Mouse (Mus musculus): ENCODE data around the gene Pmpca. TPM values are rescaled to one million over a fixed set of nuclear protein-coding genes. Genes with fewer than 3 reads are reported as not detected.

The Pmpca gene
- polyA plus RNA-seq (2012; rRNA removed), result 12.0 and 17.7 TPM in 2 replicates

DNA sequence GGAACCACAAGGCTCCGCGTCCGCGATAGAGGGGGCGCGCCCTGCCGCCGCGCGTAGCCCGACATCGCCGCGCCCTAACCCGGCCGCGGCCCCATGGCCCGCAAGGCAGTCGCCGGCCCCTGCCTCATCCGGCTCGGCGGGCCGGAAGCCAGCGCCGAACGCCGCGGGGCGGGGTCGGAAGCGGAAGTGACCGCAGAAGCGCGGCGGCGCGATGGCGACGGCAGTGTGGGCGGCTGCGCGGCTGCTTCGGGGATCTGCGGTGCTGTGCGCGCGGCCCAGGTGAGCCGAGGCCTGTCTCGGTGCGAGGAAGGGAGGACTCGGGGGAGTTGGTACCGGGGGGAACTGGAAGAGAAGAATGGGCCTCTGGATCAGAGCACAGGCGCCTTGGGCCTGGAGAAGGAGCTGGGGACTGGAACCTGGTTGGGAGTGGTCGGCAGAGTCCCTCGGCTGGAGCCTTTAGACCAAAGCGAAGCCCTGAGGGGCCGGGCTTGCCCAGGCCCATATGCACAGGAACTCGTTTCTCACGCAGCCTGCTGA is at the start of gene Pmpca, which contains the start of gene Entr1:
Gene Pmpca, plus strand, starts transcription at position 186 of the 537 bp plus-strand sequence.
Gene Entr1, minus strand, starts transcription at position 163 of the 537 bp plus-strand sequence.
- Histone ChIP-seq H3K4me1 (ENCODE audit: control insufficient read depth, insufficient read depth, insufficient read length, low read length) (peaks cover 7% of the 10 kb centered on the region), H3K4me3 (ENCODE audit: low read depth, low read length) (peak within 1 kb of the TSS; percentile 91), H3K27me3 (ENCODE audit: control insufficient read depth, insufficient read depth, low read length) (no peaks in the 10 kb centered on the region), H3K36me3 (ENCODE audit: control insufficient read depth, insufficient read depth, low read length) (peaks cover 59% of the 10 kb centered on the region), H3K27ac (ENCODE audit: insufficient read depth, low read depth, low read length) (no peak within 1 kb of the TSS)
- TF ChIP-seq POLR2A (IDR thresholded peaks at IDR 0.05; ENCODE audit: low read depth, low read length) (peak; percentile 83), CTCF (IDR thresholded peaks at IDR 0.05; ENCODE audit: extremely low read depth, insufficient read length, insufficient replicate concordance, low read depth, low read length) (no peak)
- under 1% methylated on average over 60 of the region's 60 CpGs for WGBS

DNA sequence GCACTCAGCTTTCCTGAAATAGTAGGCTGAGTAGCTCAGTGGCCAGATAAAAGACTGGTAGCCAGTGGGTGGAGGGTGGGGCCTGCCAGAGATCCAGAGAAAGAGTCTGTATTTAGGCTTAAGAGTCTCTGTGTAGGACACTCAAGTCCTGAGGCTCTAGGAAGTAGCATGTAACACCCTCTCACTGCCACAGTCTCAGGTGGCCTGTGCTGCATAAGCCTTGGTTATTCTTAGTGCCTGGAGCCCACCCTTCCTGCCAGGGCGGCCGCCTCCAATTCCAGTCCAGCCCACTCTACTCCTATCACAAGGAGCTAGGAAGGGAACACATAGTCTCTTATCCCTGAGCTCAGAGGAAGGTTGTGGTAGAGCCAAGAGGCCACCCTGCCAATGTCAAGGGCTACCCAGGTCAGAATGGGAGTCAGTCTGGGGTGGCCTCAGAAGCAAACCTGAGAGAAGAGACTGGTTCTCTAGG is 47.6 kb upstream of the Pmpca start:
- Histone ChIP-seq H3K27ac (ENCODE audit: insufficient read depth, low read depth, low read length) (no peak overlapping the region), H3K4me1 (ENCODE audit: control insufficient read depth, insufficient read depth, insufficient read length, low read length) (peaks cover 17% of the 10 kb centered on the region), H3K36me3 (ENCODE audit: control insufficient read depth, insufficient read depth, low read length) (no peaks in the 10 kb centered on the region), H3K4me3 (ENCODE audit: low read depth, low read length) (no peak overlapping the region), H3K27me3 (ENCODE audit: control insufficient read depth, insufficient read depth, low read length) (no peaks in the 10 kb centered on the region)
- TF ChIP-seq CTCF (IDR thresholded peaks at IDR 0.05; ENCODE audit: extremely low read depth, insufficient read length, insufficient replicate concordance, low read depth, low read length), result no peak
- WGBS, result 82% methylated on average over 2 of the region's 2 CpGs

DNA sequence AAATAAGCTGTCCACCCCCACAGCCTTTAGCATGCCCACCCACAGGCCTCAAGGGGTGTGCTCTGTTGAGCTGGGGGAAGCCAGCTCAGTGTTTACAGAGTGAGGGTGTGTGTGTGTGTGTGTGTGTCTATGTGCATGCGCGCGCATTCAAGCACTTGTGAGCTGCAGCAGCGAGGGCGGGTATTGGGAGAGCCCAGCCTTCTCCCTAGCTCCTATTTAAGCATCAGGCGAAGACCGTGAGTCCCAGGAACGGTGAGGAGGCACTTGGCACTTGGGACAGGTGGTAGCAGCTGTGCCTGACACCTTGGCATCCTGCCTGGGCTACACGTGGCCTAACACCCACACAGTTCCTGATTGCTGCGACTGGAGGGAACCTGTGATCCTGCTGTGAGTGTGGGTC is 47.1 kb upstream of the Pmpca start:
- H3K36me3 ChIP-seq (ENCODE audit: control insufficient read depth, insufficient read depth, low read length), result no peaks in the 10 kb centered on the region

DNA sequence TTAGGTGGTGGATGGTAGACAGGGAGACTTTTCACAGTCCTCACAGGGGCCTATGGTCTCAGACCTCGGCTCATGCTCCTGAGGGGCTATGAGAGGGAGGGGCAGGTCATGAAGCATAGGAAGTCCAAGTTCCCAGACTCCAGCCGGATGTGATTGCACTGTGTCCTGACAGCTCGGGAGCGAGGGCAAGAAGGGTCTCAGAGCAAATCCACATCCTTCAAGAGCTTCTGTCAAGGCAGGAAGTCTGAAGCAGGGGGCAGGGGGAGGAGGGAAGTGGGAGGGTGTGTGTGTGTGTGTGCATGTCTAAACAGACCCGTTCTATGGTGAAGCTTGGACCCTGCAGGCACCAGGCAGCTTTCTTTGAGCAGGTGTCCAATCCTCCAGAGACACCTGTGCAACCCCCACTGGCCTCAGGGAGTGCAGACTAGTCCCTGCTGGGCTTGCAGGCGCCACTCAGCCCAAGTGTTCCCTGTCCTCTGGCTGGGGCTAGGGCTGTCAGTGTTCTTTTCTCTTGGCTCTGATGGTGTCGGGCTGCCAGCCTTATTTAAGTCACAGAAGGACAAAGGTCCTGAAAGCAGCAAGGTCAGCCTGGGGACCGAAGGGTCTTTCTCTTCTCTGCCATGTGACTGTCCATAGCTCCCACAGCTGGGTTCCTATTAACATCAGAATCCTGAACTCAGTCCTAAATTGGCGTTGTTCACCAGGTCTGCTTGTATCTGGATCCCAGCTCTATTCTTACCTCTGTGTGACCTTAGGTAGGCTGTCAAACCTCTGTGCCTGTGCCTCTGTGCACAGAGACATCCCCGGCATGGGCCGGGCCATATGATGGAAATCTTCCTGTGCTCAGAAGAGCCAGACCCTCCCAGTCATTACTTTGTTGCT is 46.3 kb upstream of the Pmpca start:
- 51% methylated on average over 11 of the region's 11 CpGs for WGBS
- TF ChIP-seq CTCF (IDR thresholded peaks at IDR 0.05; ENCODE audit: extremely low read depth, insufficient read length, insufficient replicate concordance, low read depth, low read length), result no peak
- no peak for TF ChIP-seq POLR2A (IDR thresholded peaks at IDR 0.05; ENCODE audit: low read depth, low read length)
- H3K4me3 ChIP-seq (ENCODE audit: low read depth, low read length), result no peak overlapping the region
- no peaks in the 10 kb centered on the region for H3K36me3 ChIP-seq (ENCODE audit: control insufficient read depth, insufficient read depth, low read length)
- H3K27me3 ChIP-seq (ENCODE audit: control insufficient read depth, insufficient read depth, low read length), result no peaks in the 10 kb centered on the region
- peak overlapping the region; percentile 52; the same call in 1 of the 2 replicates for H3K27ac ChIP-seq (ENCODE audit: insufficient read depth, low read depth, low read length)
- H3K4me1 ChIP-seq (ENCODE audit: control insufficient read depth, insufficient read depth, insufficient read length, low read length), result peaks cover 25% of the 10 kb centered on the region

More for the DNA sequence above, 47.1 kb upstream of the Pmpca start:
- WGBS, result 13% methylated on average over 10 of the region's 10 CpGs
- Histone ChIP-seq H3K27ac (ENCODE audit: insufficient read depth, low read depth, low read length) (peak overlapping the region; percentile 52), H3K4me1 (ENCODE audit: control insufficient read depth, insufficient read depth, insufficient read length, low read length) (peaks cover 20% of the 10 kb centered on the region), H3K27me3 (ENCODE audit: control insufficient read depth, insufficient read depth, low read length) (no peaks in the 10 kb centered on the region), H3K4me3 (ENCODE audit: low read depth, low read length) (no peak overlapping the region)
- TF ChIP-seq CTCF (IDR thresholded peaks at IDR 0.05; ENCODE audit: extremely low read depth, insufficient read length, insufficient replicate concordance, low read depth, low read length) (no peak), POLR2A (IDR thresholded peaks at IDR 0.05; ENCODE audit: low read depth, low read length) (no peak)

DNA sequence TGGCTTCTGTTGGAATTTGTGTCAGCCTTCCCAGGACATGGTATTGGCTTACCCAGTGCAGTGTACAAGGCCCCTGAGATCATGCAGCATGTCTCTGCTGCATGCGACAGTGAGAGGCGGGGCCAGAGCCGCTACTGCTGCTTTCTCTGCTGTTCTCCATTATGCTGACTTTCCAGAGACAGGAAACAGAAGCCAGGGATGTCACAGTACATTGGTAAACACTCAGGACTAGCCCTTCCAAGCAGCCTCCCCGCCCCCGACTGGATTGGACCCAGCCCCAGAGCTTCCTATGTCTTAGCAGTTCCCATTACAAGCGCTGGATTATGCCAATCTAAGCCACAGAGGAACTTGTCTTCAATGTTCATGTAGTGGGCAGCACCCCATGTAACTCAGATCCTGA is 40.9 kb upstream of the Pmpca start:
- TF ChIP-seq CTCF (IDR thresholded peaks at IDR 0.05; ENCODE audit: extremely low read depth, insufficient read length, insufficient replicate concordance, low read depth, low read length), result no peak
- TF ChIP-seq POLR2A (IDR thresholded peaks at IDR 0.05; ENCODE audit: low read depth, low read length), result no peak
- no peak overlapping the region for H3K4me3 ChIP-seq (ENCODE audit: low read depth, low read length)
- peaks cover 21% of the 10 kb centered on the region for H3K4me1 ChIP-seq (ENCODE audit: control insufficient read depth, insufficient read depth, insufficient read length, low read length)
- no peaks in the 10 kb centered on the region for H3K27me3 ChIP-seq (ENCODE audit: control insufficient read depth, insufficient read depth, low read length)
- H3K27ac ChIP-seq (ENCODE audit: insufficient read depth, low read depth, low read length), result no peak overlapping the region
- 63% methylated on average over 6 of the region's 6 CpGs for WGBS
- no peaks in the 10 kb centered on the region; the same call in none of the 2 replicates for H3K36me3 ChIP-seq (ENCODE audit: control insufficient read depth, insufficient read depth, low read length)

DNA sequence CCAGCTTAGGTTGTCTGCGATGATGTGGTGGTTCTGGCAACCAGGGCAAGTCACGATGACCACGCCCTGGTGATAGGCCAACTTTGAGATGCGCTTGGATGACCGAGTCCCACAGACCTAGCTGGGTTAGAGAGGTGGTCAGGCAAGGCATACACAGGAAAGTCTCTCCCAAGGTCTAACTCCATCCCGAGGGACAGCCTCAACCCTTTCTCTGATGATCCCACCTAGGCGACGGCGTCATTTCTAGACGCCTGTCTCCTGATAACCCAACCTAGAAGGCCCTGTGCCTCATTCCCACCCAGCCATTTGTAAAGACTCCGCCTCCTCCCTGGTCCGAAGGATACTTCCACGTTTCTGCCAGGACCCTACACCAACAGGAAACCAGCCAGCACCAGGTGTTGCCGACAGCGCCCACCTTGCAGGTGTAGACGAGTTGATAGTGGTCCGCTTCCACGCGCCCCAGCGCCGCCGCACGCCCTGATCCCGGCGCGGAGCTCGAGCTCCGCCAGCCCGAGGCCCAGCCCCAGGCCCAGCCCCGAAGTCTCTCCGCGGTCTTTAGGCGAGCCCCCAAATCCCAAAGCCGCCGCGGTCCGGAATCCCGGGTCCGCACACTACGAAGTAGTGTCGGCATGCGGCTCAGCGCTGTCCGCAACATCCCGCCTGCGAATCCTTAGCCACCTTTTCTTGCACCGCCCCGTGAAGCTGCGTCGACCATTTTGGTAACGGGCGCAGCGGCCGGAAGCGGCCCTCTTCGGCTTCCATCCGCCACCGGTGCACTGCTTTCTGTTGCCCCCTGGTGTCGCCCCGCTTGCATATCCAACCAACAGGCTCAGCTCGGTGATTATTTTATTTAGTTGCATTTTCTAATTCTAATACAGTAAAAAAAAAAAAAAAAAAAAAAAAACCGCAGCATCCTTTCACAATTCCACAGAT is 37.5 kb upstream of the Pmpca start, which contains the start of gene Dnlz:
Gene Dnlz, minus strand, starts transcription at position 753 of the 933 bp plus-strand sequence.
- peaks cover 21% of the 10 kb centered on the region for H3K4me1 ChIP-seq (ENCODE audit: control insufficient read depth, insufficient read depth, insufficient read length, low read length)
- TF ChIP-seq POLR2A (IDR thresholded peaks at IDR 0.05; ENCODE audit: low read depth, low read length) (peak; percentile 50), CTCF (IDR thresholded peaks at IDR 0.05; ENCODE audit: extremely low read depth, insufficient read length, insufficient replicate concordance, low read depth, low read length) (peak; percentile 70)
- peak within 1 kb of the TSS; percentile 50 for H3K27ac ChIP-seq (ENCODE audit: insufficient read depth, low read depth, low read length)
- no peaks in the 10 kb centered on the region for H3K27me3 ChIP-seq (ENCODE audit: control insufficient read depth, insufficient read depth, low read length)
- WGBS, result under 1% methylated on average over 62 of the region's 62 CpGs
- no peaks in the 10 kb centered on the region; the same call in none of the 2 replicates for H3K36me3 ChIP-seq (ENCODE audit: control insufficient read depth, insufficient read depth, low read length)
- H3K4me3 ChIP-seq (ENCODE audit: low read depth, low read length), result peak within 1 kb of the TSS; percentile 91

Measured in small intestine, adult 2 months (tissue).